Mouse (Mus musculus): Measurements from ENCODE around the gene Cst9. TPM values are rescaled to one million over a fixed set of nuclear protein-coding genes. Genes with fewer than 3 reads are reported as not detected.

Cst9 gene
- total RNA-seq (2014; rRNA removed) = not detected in 2 replicates
- not detected in 2 replicates for polyA plus RNA-seq (2015; fragmentation: Nextera tagmentation; extraction: Ambion mirVana)

DNA sequence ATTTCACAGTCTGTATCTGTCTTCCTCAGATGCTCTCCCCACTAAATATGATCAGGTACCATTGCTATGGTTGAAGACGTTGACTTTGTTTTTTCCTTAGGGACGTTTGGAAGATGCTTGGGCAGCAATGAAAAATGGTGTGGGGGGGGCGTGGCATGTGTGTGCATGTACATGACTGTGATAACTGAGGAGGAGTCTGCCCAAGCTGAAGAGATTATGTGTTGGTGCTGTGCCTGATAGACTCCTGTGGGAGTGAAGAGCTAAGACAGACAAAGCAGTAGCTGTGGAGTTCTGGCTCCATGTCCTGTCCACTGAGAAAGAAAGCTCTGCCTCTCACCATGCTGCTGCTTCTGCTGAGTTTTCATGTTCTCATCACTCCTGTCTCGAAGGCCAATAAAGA is at the start of gene Cst9:
Gene Cst9 (plus strand): TSS at position 236 of the 400 bp plus-strand sequence.
- no peaks in the 10 kb centered on the region for H3K4me1 ChIP-seq (ENCODE audit: insufficient read depth)
- no peak for DNase-seq
- H3K36me3 ChIP-seq (ENCODE audit: insufficient read depth) = no peaks in the 10 kb centered on the region
- no peak for TF ChIP-seq CTCF (IDR thresholded peaks at IDR 0.05; ENCODE audit: low read depth)
- no peak within 1 kb of the TSS for H3K27ac ChIP-seq (ENCODE audit: low read depth, low read length)
- no peak for ATAC-seq
- H3K9me3 ChIP-seq (ENCODE audit: low read length) = no peaks in the 10 kb centered on the region
- H3K4me2 ChIP-seq (ENCODE audit: low read depth) = no peak within 1 kb of the TSS
- H3K9ac ChIP-seq = no peak within 1 kb of the TSS
- no peaks in the 10 kb centered on the region for H3K27me3 ChIP-seq (ENCODE audit: insufficient read depth, low read length)
- H3K4me3 ChIP-seq (ENCODE audit: low read depth, low read length) = no peak within 1 kb of the TSS
- WGBS = 67% methylated on average over 4 of the region's 4 CpGs

DNA sequence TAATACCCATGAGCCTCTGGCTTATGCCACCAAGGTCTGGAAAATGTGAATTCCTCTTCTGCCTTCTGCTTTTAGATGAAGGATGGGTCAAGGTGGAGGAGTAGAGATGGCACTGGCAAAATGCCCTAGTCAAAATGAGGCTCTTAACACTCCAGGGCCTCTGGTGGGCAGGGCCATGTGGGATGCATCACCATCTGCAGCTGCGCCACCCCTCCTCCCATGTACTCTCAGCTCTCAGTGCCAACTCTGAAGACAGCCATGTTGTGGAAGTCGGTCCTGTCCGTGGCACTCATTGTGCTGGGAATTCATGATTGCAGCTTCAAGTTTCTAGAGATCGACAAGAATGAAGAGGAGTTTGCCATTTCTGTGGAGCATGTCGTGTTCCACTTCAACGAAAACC is 45.8 kb upstream of the Cst9 start, which contains the start of gene Cst12:
Gene Cst12 (plus strand): TSS at position 220 of the 400 bp plus-strand sequence.
- no peaks in the 10 kb centered on the region for H3K4me1 ChIP-seq (ENCODE audit: insufficient read depth)
- no peak within 1 kb of the TSS for H3K9ac ChIP-seq
- H3K27me3 ChIP-seq (ENCODE audit: insufficient read depth, low read length) = no peaks in the 10 kb centered on the region
- ATAC-seq (no peak), DNase-seq (no peak)
- 95% methylated on average over 6 of the region's 6 CpGs for WGBS
- H3K9me3 ChIP-seq (ENCODE audit: low read length) = no peaks in the 10 kb centered on the region
- no peak within 1 kb of the TSS for H3K27ac ChIP-seq (ENCODE audit: low read depth, low read length)
- no peak within 1 kb of the TSS for H3K4me3 ChIP-seq (ENCODE audit: low read depth, low read length)
- H3K36me3 ChIP-seq (ENCODE audit: insufficient read depth) = no peaks in the 10 kb centered on the region
- H3K4me2 ChIP-seq (ENCODE audit: low read depth) = no peak within 1 kb of the TSS
- TF ChIP-seq CTCF (IDR thresholded peaks at IDR 0.05; ENCODE audit: low read depth) = no peak

DNA sequence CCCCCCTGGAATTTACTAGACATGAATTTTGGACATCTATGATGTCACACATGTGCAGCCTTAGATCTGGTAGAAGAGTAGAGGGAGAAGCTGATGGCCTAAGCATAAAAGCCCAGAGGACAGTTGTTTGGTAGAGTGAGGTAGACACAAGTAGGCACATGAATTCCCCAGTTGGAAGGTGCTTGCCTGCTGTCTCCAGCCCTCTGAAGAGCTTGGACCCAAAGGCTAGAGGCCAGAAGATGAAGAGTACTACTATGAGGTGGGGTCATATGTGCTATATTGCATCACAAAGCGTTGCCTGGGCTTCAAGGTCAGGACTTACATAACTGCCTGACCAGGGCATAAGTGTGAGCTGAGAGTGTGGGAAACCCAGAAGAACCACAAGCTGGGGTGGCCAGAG is 36.5 kb upstream of the Cst9 start, which contains the start of gene Cst8:
Gene Cst8 (plus strand): TSS at position 301 of the 400 bp plus-strand sequence.
- 87% methylated on average over 1 of the region's 1 CpGs for WGBS
- no peak for TF ChIP-seq CTCF (IDR thresholded peaks at IDR 0.05; ENCODE audit: low read depth)
- ATAC-seq (no peak), DNase-seq (no peak)
- no peaks in the 10 kb centered on the region for H3K27me3 ChIP-seq (ENCODE audit: insufficient read depth, low read length)
- no peaks in the 10 kb centered on the region for H3K36me3 ChIP-seq (ENCODE audit: insufficient read depth)
- H3K27ac ChIP-seq (ENCODE audit: low read depth, low read length) = no peak within 1 kb of the TSS
- no peaks in the 10 kb centered on the region for H3K9me3 ChIP-seq (ENCODE audit: low read length)
- no peak within 1 kb of the TSS for H3K9ac ChIP-seq
- no peak within 1 kb of the TSS for H3K4me3 ChIP-seq (ENCODE audit: low read depth, low read length)
- no peaks in the 10 kb centered on the region for H3K4me1 ChIP-seq (ENCODE audit: insufficient read depth)
- H3K4me2 ChIP-seq (ENCODE audit: low read depth) = no peak within 1 kb of the TSS

DNA sequence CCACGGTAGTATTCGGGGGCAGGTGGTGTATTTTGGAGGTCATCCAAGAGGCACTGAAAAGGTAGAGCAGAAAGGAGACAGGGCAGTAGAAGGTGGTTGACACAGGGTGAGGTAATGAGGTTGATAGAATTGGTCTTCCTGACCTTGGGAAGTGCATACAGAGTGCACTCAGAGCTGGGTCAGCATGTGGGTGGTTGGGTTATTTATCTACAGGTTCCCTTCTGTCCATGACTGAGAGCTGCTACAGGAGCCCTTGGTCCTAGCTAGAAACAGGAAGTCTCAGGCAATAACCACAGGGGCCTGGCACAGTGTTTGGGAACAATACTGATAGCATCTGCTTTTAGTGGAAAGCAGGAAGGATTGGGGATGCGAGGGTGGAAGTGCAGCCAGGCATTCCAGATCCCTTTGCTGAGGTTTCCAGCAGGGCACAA is 33.4 kb upstream of the Cst9 start:
- Histone ChIP-seq H3K9ac (no peak overlapping the region), H3K4me1 (ENCODE audit: insufficient read depth) (no peaks in the 10 kb centered on the region), H3K4me2 (ENCODE audit: low read depth) (no peak overlapping the region), H3K36me3 (ENCODE audit: insufficient read depth) (no peaks in the 10 kb centered on the region), H3K27me3 (ENCODE audit: insufficient read depth, low read length) (no peaks in the 10 kb centered on the region), H3K9me3 (ENCODE audit: low read length) (no peaks in the 10 kb centered on the region), H3K27ac (ENCODE audit: low read depth, low read length) (no peak overlapping the region), H3K4me3 (ENCODE audit: low read depth, low read length) (no peak overlapping the region)
- DNase-seq = no peak
- WGBS = 53% methylated on average over 3 of the region's 3 CpGs
- TF ChIP-seq CTCF (IDR thresholded peaks at IDR 0.05; ENCODE audit: low read depth) = no peak
- no peak for ATAC-seq

DNA sequence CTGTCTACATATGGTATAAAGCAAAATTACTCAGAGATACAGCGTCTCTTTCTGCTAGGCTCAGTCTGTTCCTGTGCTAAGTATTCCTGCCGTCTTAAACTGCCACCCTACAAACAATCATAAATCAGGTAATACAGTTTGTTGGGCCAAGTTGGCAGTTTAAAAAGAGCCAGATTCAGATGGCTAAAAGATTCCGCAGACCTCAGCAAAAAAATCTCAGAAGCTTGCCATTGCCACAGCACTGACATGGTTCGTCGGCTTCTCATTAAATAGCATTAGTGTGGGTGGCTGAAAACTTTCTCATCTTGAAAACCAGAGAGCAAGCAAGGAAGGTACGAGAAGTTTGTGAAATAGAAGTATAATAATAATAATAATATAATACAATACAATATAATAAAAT is 28.3 kb upstream of the Cst9 start:
- no peaks in the 10 kb centered on the region for H3K27me3 ChIP-seq (ENCODE audit: insufficient read depth, low read length)
- no peak overlapping the region for H3K27ac ChIP-seq (ENCODE audit: low read depth, low read length)
- TF ChIP-seq CTCF (IDR thresholded peaks at IDR 0.05; ENCODE audit: low read depth) = no peak
- WGBS = 79% methylated on average over 6 of the region's 6 CpGs
- no peak overlapping the region for H3K4me2 ChIP-seq (ENCODE audit: low read depth)
- H3K9me3 ChIP-seq (ENCODE audit: low read length) = no peaks in the 10 kb centered on the region
- H3K36me3 ChIP-seq (ENCODE audit: insufficient read depth) = no peaks in the 10 kb centered on the region
- DNase-seq = no peak
- H3K4me1 ChIP-seq (ENCODE audit: insufficient read depth) = no peaks in the 10 kb centered on the region
- no peak overlapping the region for H3K4me3 ChIP-seq (ENCODE audit: low read depth, low read length)
- ATAC-seq = no peak
- no peak overlapping the region for H3K9ac ChIP-seq

DNA sequence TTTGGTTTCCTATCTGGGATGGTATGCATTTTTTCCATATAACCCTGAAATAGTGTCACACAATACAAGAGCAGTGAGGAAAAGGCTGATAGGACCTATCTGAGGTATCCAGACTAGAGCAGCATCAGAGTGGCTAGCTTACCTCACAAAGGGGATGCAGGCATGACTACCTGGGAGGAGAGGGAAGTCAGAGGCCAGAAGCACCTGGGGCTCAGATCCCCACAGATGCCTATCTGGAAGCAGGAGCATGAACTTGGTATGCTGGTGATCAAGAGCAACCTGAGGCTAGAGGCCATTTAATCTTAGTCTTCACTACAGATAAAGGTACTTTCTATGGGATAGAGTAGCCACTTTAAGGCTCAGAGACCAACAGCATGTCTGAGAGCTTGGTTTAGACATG is 15.0 kb upstream of the Cst9 start, which contains the start of gene Cst13:
Gene Cst13 (plus strand): TSS at position 173 of the 400 bp plus-strand sequence.
- Histone ChIP-seq H3K4me2 (ENCODE audit: low read depth) (no peak within 1 kb of the TSS), H3K27me3 (ENCODE audit: insufficient read depth, low read length) (no peaks in the 10 kb centered on the region), H3K9ac (no peak within 1 kb of the TSS), H3K4me3 (ENCODE audit: low read depth, low read length) (no peak within 1 kb of the TSS), H3K36me3 (ENCODE audit: insufficient read depth) (no peaks in the 10 kb centered on the region), H3K9me3 (ENCODE audit: low read length) (no peaks in the 10 kb centered on the region), H3K4me1 (ENCODE audit: insufficient read depth) (no peaks in the 10 kb centered on the region), H3K27ac (ENCODE audit: low read depth, low read length) (no peak within 1 kb of the TSS)
- ATAC-seq = no peak
- no peak for TF ChIP-seq CTCF (IDR thresholded peaks at IDR 0.05; ENCODE audit: low read depth)
- no peak for DNase-seq

DNA sequence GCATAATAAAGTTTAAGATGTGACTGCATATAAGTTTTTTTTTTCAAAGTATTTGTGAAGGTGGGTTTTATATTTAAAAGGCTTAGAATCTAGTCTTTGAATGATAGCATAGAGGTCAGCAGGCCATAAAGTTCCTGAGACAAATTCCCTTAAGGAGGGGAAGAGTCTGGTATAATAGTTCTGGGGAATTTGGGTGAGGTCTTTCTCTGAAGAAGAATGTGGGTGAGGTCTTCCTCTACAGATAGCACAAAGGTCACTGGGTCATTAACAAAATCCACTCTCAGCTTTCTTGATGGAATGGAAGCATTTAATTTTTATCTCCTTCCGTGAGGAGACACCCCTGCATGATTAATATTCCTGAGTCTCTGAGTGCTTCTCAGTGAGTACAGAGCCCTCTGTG is 9.0 kb upstream of the Cst9 start:
- TF ChIP-seq CTCF (IDR thresholded peaks at IDR 0.05; ENCODE audit: low read depth) = no peak
- Histone ChIP-seq H3K36me3 (ENCODE audit: insufficient read depth) (no peaks in the 10 kb centered on the region), H3K4me2 (ENCODE audit: low read depth) (no peak overlapping the region), H3K27ac (ENCODE audit: low read depth, low read length) (no peak overlapping the region), H3K9me3 (ENCODE audit: low read length) (no peaks in the 10 kb centered on the region), H3K4me3 (ENCODE audit: low read depth, low read length) (no peak overlapping the region), H3K27me3 (ENCODE audit: insufficient read depth, low read length) (no peaks in the 10 kb centered on the region), H3K9ac (no peak overlapping the region), H3K4me1 (ENCODE audit: insufficient read depth) (no peaks in the 10 kb centered on the region)
- WGBS = 64% methylated on average over 1 of the region's 1 CpGs
- DNase-seq (no peak), ATAC-seq (no peak)
